Mouse (Mus musculus) myocyte (in vitro differentiated cells): Measurements from ENCODE around the gene Rtn2.

ENCODE experiments used
- CEBPB ChIP-seq: IDR thresholded peaks from 2 replicates; pipeline ENCODE4 v1.6.1; 2011; ENCODE audit warnings: mild to moderate bottlenecking, moderate library complexity; ENCODE audit not compliant: poor library complexity, insufficient read depth, severe bottlenecking
- POLR2A ChIP-seq: IDR thresholded peaks from one replicate; pipeline ENCODE4 v1.6.1; 2011; ENCODE audit warnings: low read depth, mild to moderate bottlenecking, control low read depth, moderate library complexity; ENCODE audit not compliant: insufficient read length
- TCF12 ChIP-seq: IDR thresholded peaks from one replicate; pipeline ENCODE4 v1.6.1; 2011; ENCODE audit warnings: mild to moderate bottlenecking, control low read depth; ENCODE audit not compliant: poor library complexity, insufficient read depth, severe bottlenecking

- TF ChIP-seq TCF12 (no peak), POLR2A (no peak), CEBPB (no peak)
Measured at GRCm38 (mm10) chr7:19239986-19240385, 42.4 kb upstream of the Rtn2 start.
